Mouse (Mus musculus): Measurements from ENCODE around the gene Klkb1.

- TF ChIP-seq CTCF (IDR thresholded peaks at IDR 0.05; ENCODE audit: low read depth), result no peak
- no peak for TF ChIP-seq EP300 (IDR thresholded peaks at IDR 0.05; ENCODE audit: low read depth)
These were observed 49.6 kb upstream of the Klkb1 start for GRCm38 (mm10) chr8:45344298-45344697.
